Mouse (Mus musculus) E14TG2a.4 (cell line): Measurements from ENCODE around the gene Tnfrsf21.

ENCODE experiments used
- H3K27me3 ChIP-seq: 2 replicates; pipeline ENCODE4 v1.6.1; 2014; ENCODE audit warnings: low read length, control low read depth; ENCODE audit not compliant: insufficient read depth
- H3K36me3 ChIP-seq: 2 replicates; pipeline ENCODE4 v1.6.1; 2014; ENCODE audit warnings: low read length, control low read depth; ENCODE audit not compliant: insufficient read depth
- H3K4me1 ChIP-seq: replicated peaks from 2 replicates; pipeline ENCODE4 v1.6.1; 2014; ENCODE audit warnings: low read depth, low read length, control low read depth
- H3K4me3 ChIP-seq: replicated peaks from 2 replicates; pipeline ENCODE4 v1.5.1; 2014; ENCODE audit warnings: mild to moderate bottlenecking, low read length
- H3K9me3 ChIP-seq: 2 replicates; pipeline ENCODE4 v1.6.1; 2014; ENCODE audit warnings: low read length, control low read depth
- CTCF ChIP-seq: conservative IDR thresholded peaks from 2 replicates; pipeline ENCODE4 v1.5.1; 2014; ENCODE audit warnings: low read length
- NANOG ChIP-seq: IDR thresholded peaks from 2 replicates; pipeline ENCODE4 v1.6.1; 2014; ENCODE audit warnings: borderline replicate concordance, low read length, mixed read lengths
- POU5F1 ChIP-seq: IDR thresholded peaks from 2 replicates; pipeline ENCODE4 v1.6.1; 2014; ENCODE audit warnings: low read length, borderline replicate concordance

The Tnfrsf21 gene

DNA sequence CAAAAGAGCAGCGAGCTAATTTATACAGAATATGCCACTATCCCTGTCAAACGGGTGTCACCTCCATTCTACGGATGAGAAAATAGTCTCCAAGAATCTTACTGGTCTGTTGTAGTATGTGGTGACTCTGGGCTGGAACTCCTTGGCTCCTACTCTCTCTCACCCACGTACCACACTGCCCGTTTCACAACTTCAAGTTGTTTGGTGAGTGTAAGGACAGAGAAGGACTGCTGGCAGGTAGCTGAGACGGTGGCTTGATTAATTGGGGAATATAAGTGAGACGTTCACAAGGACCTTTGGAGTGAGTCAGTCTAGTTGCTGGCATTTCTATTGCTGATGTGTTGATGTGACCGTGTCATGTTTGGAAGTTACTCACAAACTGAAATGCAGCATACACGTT is 3.3 kb downstream of the Tnfrsf21 start:
- no peaks in the 10 kb centered on the region for H3K9me3 ChIP-seq
- no peak overlapping the region for H3K4me3 ChIP-seq
- peaks cover 15% of the 10 kb centered on the region for H3K27me3 ChIP-seq
- H3K36me3 ChIP-seq, result peaks cover 18% of the 10 kb centered on the region
- TF ChIP-seq NANOG (no peak), CTCF (no peak), POU5F1 (no peak)
- H3K4me1 ChIP-seq, result peaks cover 18% of the 10 kb centered on the region

DNA sequence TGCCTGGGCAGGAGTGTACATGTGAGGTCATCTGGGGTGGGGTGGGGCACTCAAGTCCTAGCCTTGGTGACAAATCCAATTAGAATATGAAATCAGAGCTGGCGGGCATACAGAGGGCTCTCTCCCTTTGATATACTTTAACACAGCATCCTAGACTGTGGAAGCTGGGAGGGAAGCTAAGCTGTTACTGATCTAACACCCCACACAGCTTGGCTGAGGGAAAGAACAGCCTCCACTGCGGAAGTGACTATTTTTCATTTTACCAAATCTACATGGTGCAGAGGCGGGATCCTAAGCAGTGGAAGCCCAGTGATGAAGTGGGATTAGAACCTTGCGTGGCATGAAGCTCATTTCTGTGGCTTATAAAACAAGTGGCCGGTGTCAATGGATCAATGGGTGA is 4.7 kb downstream of the Tnfrsf21 start:
- H3K4me3 ChIP-seq, result no peak overlapping the region
- no peak for TF ChIP-seq CTCF
- TF ChIP-seq POU5F1, result no peak
- TF ChIP-seq NANOG, result no peak
- peaks cover 13% of the 10 kb centered on the region for H3K27me3 ChIP-seq
- H3K4me1 ChIP-seq, result peaks cover 20% of the 10 kb centered on the region
- H3K36me3 ChIP-seq, result peaks cover 18% of the 10 kb centered on the region
- no peaks in the 10 kb centered on the region for H3K9me3 ChIP-seq

GRCm38 (mm10) chr17:43022056-43022455 is 5.7 kb downstream of the Tnfrsf21 start:
- no peaks in the 10 kb centered on the region for H3K9me3 ChIP-seq
- H3K4me3 ChIP-seq, result no peak overlapping the region
- peaks cover 25% of the 10 kb centered on the region for H3K4me1 ChIP-seq
- H3K27me3 ChIP-seq, result peaks cover 13% of the 10 kb centered on the region
- TF ChIP-seq NANOG (no peak), POU5F1 (no peak), CTCF (no peak)
- peaks cover 18% of the 10 kb centered on the region for H3K36me3 ChIP-seq

- TF ChIP-seq NANOG (no peak), POU5F1 (no peak), CTCF (no peak)
- peaks cover 18% of the 10 kb centered on the region for H3K36me3 ChIP-seq
- H3K9me3 ChIP-seq, result no peaks in the 10 kb centered on the region
- peaks cover 25% of the 10 kb centered on the region for H3K4me1 ChIP-seq
- no peak overlapping the region for H3K4me3 ChIP-seq
- H3K27me3 ChIP-seq, result peaks cover 4% of the 10 kb centered on the region; the same call in 1 of the 2 replicates
These were observed 7.4 kb downstream of the Tnfrsf21 start for GRCm38 (mm10) chr17:43023637-43024217.

- Histone ChIP-seq H3K4me1 (peaks cover 25% of the 10 kb centered on the region), H3K36me3 (peaks cover 18% of the 10 kb centered on the region), H3K9me3 (no peaks in the 10 kb centered on the region), H3K4me3 (no peak overlapping the region), H3K27me3 (no peaks in the 10 kb centered on the region)
- no peak for TF ChIP-seq POU5F1
- TF ChIP-seq NANOG, result no peak
- TF ChIP-seq CTCF, result no peak
These were observed 8.2 kb downstream of the Tnfrsf21 start for GRCm38 (mm10) chr17:43024531-43024930.

DNA sequence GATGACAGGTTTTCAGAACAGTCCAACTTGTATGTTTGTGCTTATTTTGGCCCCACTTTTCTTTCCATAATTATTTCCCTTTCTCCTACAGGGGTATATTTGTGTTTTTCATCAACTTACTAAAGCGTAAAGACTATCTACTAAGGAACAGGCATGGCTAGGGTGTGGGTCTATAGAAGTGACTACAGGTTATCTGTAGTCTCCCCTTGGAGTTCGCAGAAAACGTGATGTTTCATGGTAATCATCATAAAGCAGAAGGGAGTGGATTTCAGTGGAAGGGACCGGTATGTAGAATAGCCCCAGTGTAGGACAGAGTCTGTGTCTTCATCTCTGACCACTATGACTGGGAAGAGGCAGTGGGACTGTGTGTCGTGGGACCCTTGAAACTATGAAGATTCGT is 8.7 kb downstream of the Tnfrsf21 start:
- no peak overlapping the region for H3K4me3 ChIP-seq

GRCm38 (mm10) chr17:43025819-43026593 is 9.7 kb downstream of the Tnfrsf21 start:
- peaks cover 10% of the 10 kb centered on the region for H3K36me3 ChIP-seq
- no peaks in the 10 kb centered on the region for H3K27me3 ChIP-seq
- H3K4me3 ChIP-seq, result no peak overlapping the region
- peaks cover 25% of the 10 kb centered on the region for H3K4me1 ChIP-seq
- no peaks in the 10 kb centered on the region for H3K9me3 ChIP-seq
- TF ChIP-seq CTCF, result no peak

More for the DNA sequence above, 8.7 kb downstream of the Tnfrsf21 start:
- no peaks in the 10 kb centered on the region for H3K9me3 ChIP-seq
- H3K36me3 ChIP-seq, result peaks cover 16% of the 10 kb centered on the region
- peaks cover 25% of the 10 kb centered on the region for H3K4me1 ChIP-seq
- no peak for TF ChIP-seq CTCF
- no peak for TF ChIP-seq POU5F1
- H3K27me3 ChIP-seq, result no peaks in the 10 kb centered on the region

DNA sequence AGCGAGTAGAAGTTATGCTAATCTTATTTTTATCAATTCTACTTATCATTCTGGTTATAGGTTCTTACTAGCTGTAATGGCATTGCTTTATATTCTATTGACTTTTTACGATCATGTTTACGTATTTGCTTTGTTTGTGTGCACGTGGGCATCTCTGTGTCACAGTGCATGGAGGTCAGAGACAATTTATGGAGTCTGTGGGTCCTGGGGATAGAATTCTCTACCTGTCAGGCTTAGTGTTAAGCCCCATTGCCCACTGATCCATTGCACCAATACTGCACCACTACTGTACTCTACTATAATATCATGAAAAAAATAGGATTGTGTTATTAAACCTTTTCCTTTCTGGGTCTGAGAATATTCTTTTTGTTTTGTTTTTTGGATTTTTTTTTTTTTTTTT is 10.4 kb downstream of the Tnfrsf21 start:
- peaks cover 10% of the 10 kb centered on the region for H3K36me3 ChIP-seq

GRCm38 (mm10) chr17:43029546-43029945 is 13.2 kb downstream of the Tnfrsf21 start:
- no peak for TF ChIP-seq CTCF
- no peak for TF ChIP-seq NANOG
- no peak for TF ChIP-seq POU5F1
- H3K4me1 ChIP-seq, result peaks cover 29% of the 10 kb centered on the region
- H3K27me3 ChIP-seq, result no peaks in the 10 kb centered on the region
- no peaks in the 10 kb centered on the region for H3K36me3 ChIP-seq
- H3K9me3 ChIP-seq, result no peaks in the 10 kb centered on the region
- H3K4me3 ChIP-seq, result no peak overlapping the region

More for the DNA sequence above, 10.4 kb downstream of the Tnfrsf21 start:
- no peaks in the 10 kb centered on the region for H3K9me3 ChIP-seq
- H3K27me3 ChIP-seq, result no peaks in the 10 kb centered on the region
- peaks cover 25% of the 10 kb centered on the region for H3K4me1 ChIP-seq
- TF ChIP-seq CTCF (no peak), NANOG (no peak), POU5F1 (no peak)
- H3K4me3 ChIP-seq, result no peak overlapping the region

- TF ChIP-seq CTCF (no peak), POU5F1 (no peak)
- H3K4me1 ChIP-seq, result peaks cover 33% of the 10 kb centered on the region
These were observed 13.9 kb downstream of the Tnfrsf21 start for GRCm38 (mm10) chr17:43030290-43030689.

More at GRCm38 (mm10) chr17:43030290-43030689, 13.9 kb downstream of the Tnfrsf21 start:
- Histone ChIP-seq H3K27me3 (no peaks in the 10 kb centered on the region), H3K4me3 (no peak overlapping the region), H3K36me3 (no peaks in the 10 kb centered on the region), H3K9me3 (no peaks in the 10 kb centered on the region)
